Mouse (Mus musculus) kidney, embryonic 16.5 days (tissue): ENCODE data around the gene Gm49325. TPM values are rescaled to one million over a fixed set of nuclear protein-coding genes. Genes with fewer than 3 reads are reported as not detected.

Source experiments
- ATAC-seq: fragments of 200-750 bp; cut with Nextera tagmentation; 2 replicates; pipeline ENCODE4 v1.8.0; 2017; ENCODE audit warnings: moderate TSS enrichment; ENCODE audit not compliant: low FRiP score, low TSS enrichment
- H3K27ac ChIP-seq: fragments of 300-500 bp; sonication (generic); 2 replicates; pipeline ENCODE4 v1.5.1; 2014; ENCODE audit warnings: low read length
- H3K27me3 ChIP-seq: fragments of 300-500 bp; sonication (generic); 2 replicates; pipeline ENCODE4 v1.6.1; 2014; ENCODE audit warnings: low read length, control low read depth, mixed read lengths; ENCODE audit not compliant: insufficient read depth
- H3K36me3 ChIP-seq: fragments of 300-500 bp; sonication (generic); 2 replicates; pipeline ENCODE4 v1.6.1; 2014; ENCODE audit warnings: low read length, control low read depth, mixed read lengths; ENCODE audit not compliant: insufficient read depth
- H3K4me1 ChIP-seq: fragments of 300-500 bp; sonication (generic); 2 replicates; pipeline ENCODE4 v1.6.1; 2014; ENCODE audit warnings: low read length, control low read depth, mixed read lengths; ENCODE audit not compliant: insufficient read depth
- H3K4me2 ChIP-seq: fragments of 300-500 bp; sonication (generic); replicated peaks from 2 replicates; pipeline ENCODE4 v1.6.1; 2014; ENCODE audit warnings: low read depth, low read length
- H3K4me3 ChIP-seq: fragments of 300-500 bp; sonication (generic); 2 replicates; pipeline ENCODE4 v1.5.1; 2014; ENCODE audit warnings: mild to moderate bottlenecking, low read length
- H3K9ac ChIP-seq: fragments of 300-500 bp; sonication (generic); replicated peaks from 2 replicates; pipeline ENCODE4 v1.6.1; 2014; ENCODE audit warnings: low read length
- H3K9me3 ChIP-seq: fragments of 300-500 bp; sonication (generic); 2 replicates; pipeline ENCODE4 v1.6.1; 2016; ENCODE audit warnings: low read length, control low read depth
- WGBS: fragments of 180-500 bp; shearing (Covaris S2); extraction: QIAGEN DNeasy Blood & Tissue Kit; methylation state at CpG from one replicate; pipeline ENCODE4 v1.1.7; 2014; 5-methylcytosine and 5-hydroxymethylcytosine counted together
- polyA plus RNA-seq: library from polyadenylated mRNA; unstranded; fragments of >200 nt; fragmentation: Nextera tagmentation; extraction: Ambion mirVana; gene quantifications from 2 replicates; pipeline ENCODE4 v1.2.1, GENCODE M21; 2015

Gene Gm49325
- polyA plus RNA-seq, 1 experiment from 2014 or later, result 2.2 TPM

- Histone ChIP-seq H3K36me3 (no peaks in the 10 kb centered on the region), H3K9ac (no peak overlapping the region), H3K4me1 (0 out of 2 replicates have a peak, but pooled peaks cover 3% of the 10 kb centered on the region), H3K27me3 (0 out of 2 replicates have a peak, but pooled peaks cover under 1% of the 10 kb centered on the region), H3K4me2 (no peak overlapping the region), H3K9me3 (no peaks in the 10 kb centered on the region), H3K4me3 (no peak overlapping the region), H3K27ac (no peak overlapping the region)
- WGBS, result 32% methylated on average over 15 of the region's 15 CpGs
- peak; percentile 80 for ATAC-seq
Measured at GRCm38 (mm10) chr10:77658286-77658994, 52.4 kb downstream of the Gm49325 start.

GRCm38 (mm10) chr10:77663949-77664665 lies 58.1 kb downstream of the Gm49325 start:
- Histone ChIP-seq H3K4me1 (no peaks in the 10 kb centered on the region), H3K4me2 (peak overlapping the region; percentile 35), H3K4me3 (peak overlapping the region; percentile 16; the same call in 1 of the 2 replicates), H3K9ac (no peak overlapping the region), H3K27ac (no peak overlapping the region), H3K27me3 (0 out of 2 replicates have a peak, but pooled peaks cover 2% of the 10 kb centered on the region), H3K9me3 (no peaks in the 10 kb centered on the region), H3K36me3 (no peaks in the 10 kb centered on the region)
- 0 out of 2 replicates have a peak, but pooled peaks have one; percentile 27 for ATAC-seq
- WGBS, result 25% methylated on average over 43 of the region's 43 CpGs

- no peak for ATAC-seq
- Histone ChIP-seq H3K4me2 (no peak overlapping the region), H3K27me3 (0 out of 2 replicates have a peak, but pooled peaks cover 2% of the 10 kb centered on the region), H3K36me3 (no peaks in the 10 kb centered on the region), H3K27ac (no peak overlapping the region), H3K4me3 (no peak overlapping the region), H3K4me1 (no peaks in the 10 kb centered on the region), H3K9ac (no peak overlapping the region), H3K9me3 (no peaks in the 10 kb centered on the region)
- 70% methylated on average over 8 of the region's 8 CpGs for WGBS
Measured at GRCm38 (mm10) chr10:77666342-77666741, 60.3 kb downstream of the Gm49325 start.

- ATAC-seq, result no peak
- 66% methylated on average over 4 of the region's 4 CpGs for WGBS
- Histone ChIP-seq H3K4me1 (no peaks in the 10 kb centered on the region), H3K27me3 (0 out of 2 replicates have a peak, but pooled peaks cover 2% of the 10 kb centered on the region), H3K9ac (no peak overlapping the region), H3K27ac (no peak overlapping the region), H3K36me3 (no peaks in the 10 kb centered on the region), H3K9me3 (no peaks in the 10 kb centered on the region), H3K4me3 (no peak overlapping the region), H3K4me2 (no peak overlapping the region)
Measured at GRCm38 (mm10) chr10:77667402-77667801, 61.4 kb downstream of the Gm49325 start.

GRCm38 (mm10) chr10:77670710-77671109 lies 64.7 kb downstream of the Gm49325 start:
- Histone ChIP-seq H3K27me3 (no peaks in the 10 kb centered on the region), H3K9me3 (no peaks in the 10 kb centered on the region), H3K4me2 (no peak overlapping the region), H3K9ac (no peak overlapping the region), H3K4me3 (no peak overlapping the region), H3K4me1 (no peaks in the 10 kb centered on the region), H3K36me3 (no peaks in the 10 kb centered on the region), H3K27ac (no peak overlapping the region)
- 78% methylated on average over 4 of the region's 4 CpGs for WGBS
- no peak for ATAC-seq

- no peaks in the 10 kb centered on the region for H3K4me1 ChIP-seq
- no peak overlapping the region for H3K27ac ChIP-seq
- ATAC-seq, result no peak
- WGBS, result 58% methylated on average over 4 of the region's 4 CpGs
- no peaks in the 10 kb centered on the region for H3K9me3 ChIP-seq
- no peak overlapping the region for H3K4me2 ChIP-seq
- H3K4me3 ChIP-seq, result no peak overlapping the region
- H3K27me3 ChIP-seq, result peaks cover 4% of the 10 kb centered on the region
- no peaks in the 10 kb centered on the region for H3K36me3 ChIP-seq
- H3K9ac ChIP-seq, result no peak overlapping the region
Measured at GRCm38 (mm10) chr10:77671519-77671918, 65.5 kb downstream of the Gm49325 start.

GRCm38 (mm10) chr10:77673765-77674164 lies 67.8 kb downstream of the Gm49325 start:
- H3K4me3 ChIP-seq, result no peak overlapping the region
- H3K9me3 ChIP-seq, result no peaks in the 10 kb centered on the region
- no peak overlapping the region for H3K9ac ChIP-seq
- no peak for ATAC-seq
- no peaks in the 10 kb centered on the region for H3K36me3 ChIP-seq
- H3K4me1 ChIP-seq, result peaks cover 8% of the 10 kb centered on the region
- H3K27me3 ChIP-seq, result peaks cover 25% of the 10 kb centered on the region
- no peak overlapping the region for H3K4me2 ChIP-seq
- WGBS, result 52% methylated on average over 13 of the region's 13 CpGs
- H3K27ac ChIP-seq, result no peak overlapping the region

GRCm38 (mm10) chr10:77677562-77677961 lies 71.6 kb downstream of the Gm49325 start:
- Histone ChIP-seq H3K4me1 (peaks cover 8% of the 10 kb centered on the region), H3K27me3 (peaks cover 29% of the 10 kb centered on the region), H3K9me3 (no peaks in the 10 kb centered on the region), H3K9ac (0 out of 2 replicates have a peak overlapping the region, but pooled peaks have one; percentile 3), H3K4me3 (peak overlapping the region; percentile 38), H3K36me3 (no peaks in the 10 kb centered on the region), H3K27ac (no peak overlapping the region), H3K4me2 (peak overlapping the region; percentile 50)
- WGBS, result under 1% methylated on average over 35 of the region's 35 CpGs
- no peak for ATAC-seq

- Histone ChIP-seq H3K9me3 (no peaks in the 10 kb centered on the region), H3K4me1 (0 out of 2 replicates have a peak, but pooled peaks cover 2% of the 10 kb centered on the region), H3K4me3 (no peak overlapping the region), H3K4me2 (no peak overlapping the region), H3K27me3 (peaks cover 47% of the 10 kb centered on the region), H3K9ac (no peak overlapping the region), H3K27ac (no peak overlapping the region), H3K36me3 (no peaks in the 10 kb centered on the region)
- 85% methylated on average over 7 of the region's 7 CpGs for WGBS
- ATAC-seq, result no peak
Measured at GRCm38 (mm10) chr10:77682994-77683393, 77.0 kb downstream of the Gm49325 start.

GRCm38 (mm10) chr10:77684181-77684580 lies 78.2 kb downstream of the Gm49325 start:
- Histone ChIP-seq H3K36me3 (no peaks in the 10 kb centered on the region), H3K4me1 (0 out of 2 replicates have a peak, but pooled peaks cover 2% of the 10 kb centered on the region), H3K9ac (no peak overlapping the region), H3K27me3 (peaks cover 37% of the 10 kb centered on the region), H3K4me2 (no peak overlapping the region), H3K27ac (no peak overlapping the region), H3K9me3 (no peaks in the 10 kb centered on the region), H3K4me3 (no peak overlapping the region)
- WGBS, result 32% methylated on average over 8 of the region's 8 CpGs
- ATAC-seq, result no peak
